Mouse (Mus musculus): ENCODE results near the gene Tph1.

- TF ChIP-seq EP300 (IDR thresholded peaks at IDR 0.05; ENCODE audit: low read depth), result no peak
- TF ChIP-seq CTCF (IDR thresholded peaks at IDR 0.05; ENCODE audit: low read depth), result no peak
Observed at GRCm38 (mm10) chr7:46712250-46712649, 39.9 kb upstream of the Tph1 start.
